Mouse (Mus musculus) olfactory bulb, adult 2 months (tissue): Measurements from ENCODE around the gene Lrrc51.

Source experiments
- CTCF ChIP-seq: fragments of 200-500 bp; IDR thresholded peaks from 2 replicates; pipeline ENCODE4 v1.5.1; 2012; ENCODE audit warnings: low read depth, mild to moderate bottlenecking, low read length, moderate library complexity; ENCODE audit not compliant: insufficient read depth
- POLR2A ChIP-seq: fragments of 200-500 bp; IDR thresholded peaks from 2 replicates; pipeline ENCODE4 v1.6.1; 2012; ENCODE audit warnings: mild to moderate bottlenecking, low read depth, low read length, moderate library complexity; ENCODE audit not compliant: insufficient read depth

DNA sequence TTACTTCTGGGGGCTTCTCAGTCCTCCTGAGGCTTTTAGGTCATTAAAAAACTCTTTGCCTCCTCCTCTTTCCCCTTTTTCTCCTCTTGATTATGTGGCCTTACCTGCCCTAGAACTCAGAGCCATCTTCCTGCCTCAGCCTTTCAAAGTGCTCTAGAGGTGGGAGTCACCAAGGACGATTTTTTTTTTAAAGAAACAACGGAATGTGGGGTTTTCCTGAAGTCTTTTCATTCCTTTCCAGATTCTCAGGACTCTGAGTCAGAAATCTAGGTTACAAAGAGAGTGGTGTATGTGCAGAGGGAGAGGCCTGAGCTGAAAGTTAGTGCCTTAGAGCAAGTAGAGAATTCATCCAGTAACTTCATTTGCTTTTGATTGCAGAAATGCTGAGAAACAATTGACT lies 38.0 kb upstream of the Lrrc51 start:
- TF ChIP-seq CTCF (no peak), POLR2A (no peak)
